Mouse (Mus musculus): ENCODE results near the gene Cfap97d1.

DNA sequence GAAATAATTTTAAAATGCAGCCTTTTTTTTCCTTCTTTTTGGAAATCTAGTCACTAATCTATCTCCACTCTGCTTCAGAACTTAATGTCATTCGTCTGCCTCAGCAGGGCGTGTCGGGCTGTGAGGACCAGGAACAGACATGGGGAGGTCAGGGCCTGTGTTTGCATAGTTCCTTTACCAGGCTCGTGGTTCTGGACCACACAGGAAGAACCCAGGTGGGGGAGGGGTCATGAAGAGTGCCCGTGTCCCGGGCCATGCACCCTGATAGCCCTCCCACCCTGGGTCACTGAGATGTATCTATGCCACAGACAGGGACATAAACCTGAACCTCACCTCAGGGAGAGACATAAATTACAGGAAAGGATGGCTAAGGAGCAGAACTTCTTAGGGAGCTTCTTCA is 9.9 kb upstream of the Cfap97d1 start:
- no peak for TF ChIP-seq CTCF (IDR thresholded peaks at IDR 0.05; ENCODE audit: low read depth, low read length)
- TF ChIP-seq GATA1 (IDR thresholded peaks at IDR 0.05; ENCODE audit: borderline replicate concordance, low read length): no peak
- TF ChIP-seq POLR2AphosphoS5 (IDR thresholded peaks at IDR 0.05; ENCODE audit: insufficient replicate concordance, low read depth, low read length): no peak
- no peak for TF ChIP-seq TAL1 (conservative IDR thresholded peaks at IDR 0.05; ENCODE audit: low read depth, low read length)
- TF ChIP-seq GATA2 (IDR thresholded peaks at IDR 0.05; ENCODE audit: borderline replicate concordance, low read depth, low read length): no peak
